Mouse (Mus musculus): ENCODE results near the gene Srl.

GRCm38 (mm10) chr16:4469599-4470352 is 71.8 kb downstream of the Srl start:
- TF ChIP-seq POLR2A (IDR thresholded peaks at IDR 0.05; ENCODE audit: low read depth, low read length) (no peak), CTCF (conservative IDR thresholded peaks at IDR 0.05; ENCODE audit: insufficient read depth, insufficient read length, low read depth, low read length) (no peak; the same call in 1 of the 2 replicates)
